Mouse (Mus musculus) forebrain, embryonic 10.5 days (tissue): ENCODE measurements at regions not wholly inside any gene's neighbourhood (a gene's known extent, or its start where the extent isn't known, plus 50 kb on each side); places are given as distances from the start of the nearest gene placed in this dataset.
A peak's percentile ranks its signal among the peaks of the same experiment; 100 is the strongest.

Experiments used
- DNase-seq: peaks from one replicate; pipeline ENCODE4 v3.0.0-alpha.2; 2017; ENCODE audit warnings: low spot score; ENCODE audit errors: extremely low spot score
- H3K27ac ChIP-seq: fragments of 300-500 bp; sonication (generic); 2 replicates; pipeline ENCODE4 v1.5.1; 2016; ENCODE audit warnings: mild to moderate bottlenecking
- H3K27me3 ChIP-seq: fragments of 300-500 bp; sonication (generic); 2 replicates; pipeline ENCODE4 v1.6.1; 2016; ENCODE audit warnings: mild to moderate bottlenecking; ENCODE audit not compliant: poor library complexity, severe bottlenecking
- H3K36me3 ChIP-seq: fragments of 300-500 bp; sonication (generic); replicated peaks from 2 replicates; pipeline ENCODE4 v1.6.1; 2016; ENCODE audit warnings: mild to moderate bottlenecking, moderate library complexity
- H3K4me1 ChIP-seq: fragments of 300-500 bp; sonication (generic); 2 replicates; pipeline ENCODE4 v1.6.1; 2016
- H3K4me3 ChIP-seq: fragments of 300-500 bp; sonication (generic); 2 replicates; pipeline ENCODE4 v1.5.1; 2016; ENCODE audit warnings: mild to moderate bottlenecking, moderate library complexity
- H3K9me3 ChIP-seq: fragments of 300-500 bp; sonication (generic); 2 replicates; pipeline ENCODE4 v1.6.1; 2016; ENCODE audit warnings: mild to moderate bottlenecking, moderate library complexity
- WGBS: fragments of 180-500 bp; shearing (Covaris S2); methylation state at CpG from one replicate; pipeline ENCODE4 v1.1.7; 2016; 5-methylcytosine and 5-hydroxymethylcytosine counted together

DNA sequence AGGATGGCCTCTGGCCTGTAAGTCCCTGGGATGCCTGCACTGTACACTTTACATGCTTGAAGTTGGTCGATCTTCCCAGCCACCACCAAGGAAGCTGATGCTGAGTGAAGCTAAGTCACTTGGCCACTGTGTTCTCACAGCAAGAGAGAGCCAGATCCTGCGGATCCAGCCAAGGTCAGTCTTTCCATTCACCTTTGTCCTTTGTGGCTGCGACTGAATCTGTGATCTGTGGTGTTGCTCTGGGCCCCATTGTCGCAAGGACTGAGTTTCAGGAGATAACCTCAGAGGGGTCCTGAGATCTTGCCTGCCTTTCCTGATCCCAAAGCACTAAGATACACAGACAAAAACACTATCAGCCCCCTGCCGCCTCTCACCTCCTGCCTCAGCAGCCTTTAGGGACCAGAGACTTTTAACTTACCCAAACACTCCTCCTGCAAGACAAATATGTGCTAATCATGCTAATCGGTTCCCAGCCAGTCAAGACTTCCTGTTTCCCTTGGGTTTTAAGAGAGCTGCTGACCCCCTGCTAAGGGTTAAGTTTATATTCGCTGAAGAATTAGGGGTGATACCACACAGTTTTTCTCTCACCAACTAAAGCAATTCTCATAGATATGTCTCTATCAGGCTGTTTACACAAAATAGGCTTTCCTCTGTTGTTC is 202.7 kb downstream of the Mreg start:
- no peaks in the 10 kb centered on the region for H3K36me3 ChIP-seq
- no peaks in the 10 kb centered on the region for H3K27me3 ChIP-seq
- H3K27ac ChIP-seq: 0 out of 2 replicates have a peak overlapping the region, but pooled peaks have one; percentile 9
- peaks cover 21% of the 10 kb centered on the region for H3K4me1 ChIP-seq
- DNase-seq: no peak
- H3K9me3 ChIP-seq: no peaks in the 10 kb centered on the region
- H3K4me3 ChIP-seq: no peak overlapping the region
- WGBS: 54% methylated on average over 7 of the region's 7 CpGs

DNA sequence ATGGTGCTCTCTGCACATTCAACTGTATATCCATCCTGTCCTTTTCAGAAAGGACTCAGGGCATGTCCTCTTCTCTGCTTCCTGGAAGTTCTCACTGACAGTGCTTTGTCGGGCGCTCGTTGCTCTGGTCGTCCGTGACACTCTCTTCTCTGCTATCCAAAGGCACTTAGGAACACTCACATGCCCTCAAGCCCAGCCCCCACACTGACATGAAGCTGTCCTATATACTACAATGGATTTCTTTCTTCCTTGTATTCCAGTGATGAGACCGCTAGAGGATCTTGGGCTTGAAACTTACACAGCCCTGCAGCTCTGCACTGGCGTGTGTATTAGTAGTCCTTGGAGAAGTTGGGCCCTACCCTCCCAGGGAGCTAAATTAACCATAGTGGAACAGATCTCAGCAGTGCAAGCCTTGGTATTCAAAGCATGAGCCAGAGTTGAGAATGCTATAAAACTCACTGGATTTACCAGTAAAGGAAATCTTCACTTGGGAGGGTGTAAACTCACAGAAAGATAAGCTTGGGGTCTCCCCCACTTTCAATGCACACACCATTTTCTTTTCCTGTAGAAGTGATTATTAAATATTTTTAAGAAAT is 205.3 kb downstream of the Mreg start:
- DNase-seq: no peak
- Histone ChIP-seq H3K4me3 (no peak overlapping the region), H3K4me1 (peaks cover 17% of the 10 kb centered on the region), H3K36me3 (no peaks in the 10 kb centered on the region), H3K9me3 (no peaks in the 10 kb centered on the region), H3K27me3 (no peaks in the 10 kb centered on the region), H3K27ac (no peak overlapping the region)
- WGBS: 65% methylated on average over 7 of the region's 7 CpGs

DNA sequence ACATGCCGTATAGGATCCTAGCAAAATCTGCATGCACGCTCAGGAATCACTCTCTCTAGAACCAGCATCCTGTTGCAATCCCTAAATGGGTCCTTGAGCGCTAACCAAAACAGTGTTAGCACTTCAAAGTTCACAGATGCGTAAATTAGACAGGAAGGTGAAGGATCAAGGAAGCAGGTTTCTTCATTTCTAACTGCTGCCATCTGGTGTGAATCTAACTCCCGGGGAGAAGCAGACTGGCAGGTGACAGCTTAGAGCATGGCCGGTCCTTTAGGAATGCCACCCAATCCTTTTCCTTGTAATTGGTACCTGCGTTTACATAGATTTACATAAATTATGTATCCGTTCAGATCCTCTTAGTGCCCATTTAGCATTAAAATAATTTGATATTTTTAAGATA is 206.2 kb downstream of the Mreg start:
- 50% methylated on average over 8 of the region's 8 CpGs for WGBS
- Histone ChIP-seq H3K36me3 (no peaks in the 10 kb centered on the region), H3K27me3 (no peaks in the 10 kb centered on the region), H3K9me3 (no peaks in the 10 kb centered on the region), H3K4me3 (no peak overlapping the region), H3K27ac (no peak overlapping the region), H3K4me1 (peaks cover 17% of the 10 kb centered on the region)
- DNase-seq: no peak

DNA sequence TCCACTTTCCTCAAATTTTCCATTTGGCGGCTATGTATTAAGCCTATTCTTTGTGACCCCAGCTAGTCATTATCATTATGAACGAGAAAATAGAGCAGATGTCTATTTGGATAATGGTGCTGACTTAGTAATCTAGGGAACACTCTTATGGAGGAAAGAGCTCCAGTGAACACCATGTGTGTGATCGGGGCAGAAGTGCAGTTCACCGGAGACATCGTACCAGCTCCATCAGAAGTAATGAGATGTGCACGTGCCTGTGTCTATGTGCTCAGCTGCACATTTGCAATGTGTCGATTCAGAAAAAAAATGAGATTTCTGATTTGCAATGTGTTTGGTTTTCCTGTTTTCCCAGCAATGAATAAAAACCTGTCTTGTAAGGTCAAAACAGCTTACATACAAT is 206.6 kb downstream of the Mreg start:
- DNase-seq: no peak
- Histone ChIP-seq H3K36me3 (no peaks in the 10 kb centered on the region), H3K9me3 (no peaks in the 10 kb centered on the region), H3K27ac (no peak overlapping the region), H3K27me3 (no peaks in the 10 kb centered on the region), H3K4me3 (no peak overlapping the region), H3K4me1 (peaks cover 17% of the 10 kb centered on the region)
- 89% methylated on average over 7 of the region's 7 CpGs for WGBS

DNA sequence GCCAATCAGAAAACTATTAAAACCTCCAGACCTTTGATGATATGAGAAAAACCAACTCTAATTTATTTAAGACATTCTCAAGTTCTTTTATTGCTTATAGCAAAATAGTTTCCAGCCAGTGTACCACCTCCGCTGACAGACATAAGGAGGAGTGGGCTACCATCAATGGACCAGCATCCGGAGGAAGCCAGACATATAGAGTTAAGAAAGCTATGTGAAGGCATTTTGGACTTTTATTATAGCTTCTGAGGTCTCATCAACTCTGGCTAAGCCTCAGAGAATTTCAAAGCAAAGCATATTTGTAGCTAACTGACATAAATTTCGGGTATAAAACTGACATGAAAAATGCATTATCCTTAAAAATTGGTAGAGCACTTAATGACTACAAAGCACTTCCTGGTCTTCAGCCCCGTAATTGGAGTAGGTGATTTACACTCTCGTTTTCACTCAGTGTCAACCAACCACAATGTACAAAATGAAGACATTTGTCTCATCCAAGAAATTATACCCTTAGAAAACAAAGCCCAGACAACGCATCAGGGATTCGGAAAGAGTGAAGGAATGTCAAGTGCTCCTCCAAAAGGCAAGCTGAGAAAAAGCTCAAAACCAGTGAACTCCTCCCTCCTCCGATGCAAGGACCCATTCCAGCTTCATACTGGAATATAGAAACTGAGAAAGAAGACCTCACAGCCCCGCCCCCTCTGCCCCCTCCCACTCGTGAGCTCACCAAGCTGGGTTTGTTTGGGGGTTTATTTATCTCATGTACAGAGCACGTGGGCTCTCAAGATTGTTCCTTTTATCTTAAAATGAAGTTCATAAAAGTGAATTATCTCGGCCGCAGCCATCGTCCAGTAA is 208.5 kb downstream of the Mreg start:
- Histone ChIP-seq H3K27me3 (no peaks in the 10 kb centered on the region), H3K27ac (no peak overlapping the region), H3K36me3 (no peaks in the 10 kb centered on the region), H3K4me1 (0 out of 2 replicates have a peak, but pooled peaks cover 9% of the 10 kb centered on the region), H3K4me3 (no peak overlapping the region), H3K9me3 (no peaks in the 10 kb centered on the region)
- 86% methylated on average over 14 of the region's 14 CpGs for WGBS
- no peak for DNase-seq

DNA sequence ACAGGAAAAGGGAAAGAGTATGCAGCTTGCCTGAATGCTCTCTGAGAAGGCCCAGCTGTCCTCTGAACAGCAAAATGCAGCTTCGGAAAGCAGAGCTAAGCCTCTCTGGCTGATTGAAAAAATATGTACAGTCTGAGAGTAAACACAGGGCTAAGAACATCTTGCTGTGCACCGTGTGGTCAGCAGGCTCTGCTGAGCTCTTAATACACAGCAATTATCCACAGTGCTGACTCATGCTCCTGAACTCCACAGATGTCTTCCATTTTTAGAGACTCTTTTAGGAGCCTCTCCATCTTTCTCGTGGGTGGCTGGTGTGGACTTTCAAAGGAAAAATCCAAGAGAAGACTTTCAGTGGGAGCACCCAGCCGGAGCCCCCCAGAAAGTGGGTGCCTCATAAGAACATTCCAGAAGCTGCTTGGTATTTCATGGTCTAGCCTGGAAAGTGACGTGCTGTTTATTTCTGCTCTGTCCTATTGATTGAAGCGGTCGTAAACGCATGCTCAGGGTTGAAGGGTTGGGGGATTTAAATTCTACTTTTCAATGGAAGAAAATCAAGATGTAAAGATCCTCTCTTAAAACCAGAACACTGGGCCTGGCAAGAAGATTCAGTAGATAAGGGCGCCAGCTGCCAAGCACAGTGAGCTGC is 209.5 kb downstream of the Mreg start:
- H3K4me3 ChIP-seq: no peak overlapping the region
- no peak for DNase-seq
- no peaks in the 10 kb centered on the region for H3K36me3 ChIP-seq
- H3K27me3 ChIP-seq: no peaks in the 10 kb centered on the region
- 0 out of 2 replicates have a peak, but pooled peaks cover 9% of the 10 kb centered on the region for H3K4me1 ChIP-seq
- no peaks in the 10 kb centered on the region for H3K9me3 ChIP-seq
- no peak overlapping the region for H3K27ac ChIP-seq
- 83% methylated on average over 9 of the region's 9 CpGs for WGBS

DNA sequence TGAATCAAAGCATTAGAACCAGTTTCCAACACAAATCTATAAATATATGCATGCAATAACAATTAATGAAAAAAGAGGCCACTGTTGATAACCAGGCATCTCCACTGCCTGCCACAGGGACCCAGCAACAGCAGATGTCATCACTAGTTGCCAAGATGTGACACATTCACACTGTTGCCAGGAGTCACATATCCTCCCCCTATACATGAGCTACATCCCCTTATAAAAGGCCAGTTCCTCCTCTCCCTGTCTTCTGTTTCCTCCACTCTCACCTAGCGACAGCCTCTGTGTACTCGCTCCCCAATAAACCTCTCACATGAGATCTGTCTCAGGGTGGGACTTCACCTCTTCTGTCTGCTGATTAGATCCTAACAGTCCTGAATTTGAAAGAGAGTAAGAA is 211.4 kb downstream of the Mreg start:
- 93% methylated on average over 2 of the region's 2 CpGs for WGBS
- no peaks in the 10 kb centered on the region for H3K36me3 ChIP-seq
- no peak for DNase-seq
- no peaks in the 10 kb centered on the region for H3K9me3 ChIP-seq
- H3K27me3 ChIP-seq: no peaks in the 10 kb centered on the region
- H3K4me1 ChIP-seq: peaks cover 9% of the 10 kb centered on the region
- H3K27ac ChIP-seq: no peak overlapping the region
- no peak overlapping the region for H3K4me3 ChIP-seq

DNA sequence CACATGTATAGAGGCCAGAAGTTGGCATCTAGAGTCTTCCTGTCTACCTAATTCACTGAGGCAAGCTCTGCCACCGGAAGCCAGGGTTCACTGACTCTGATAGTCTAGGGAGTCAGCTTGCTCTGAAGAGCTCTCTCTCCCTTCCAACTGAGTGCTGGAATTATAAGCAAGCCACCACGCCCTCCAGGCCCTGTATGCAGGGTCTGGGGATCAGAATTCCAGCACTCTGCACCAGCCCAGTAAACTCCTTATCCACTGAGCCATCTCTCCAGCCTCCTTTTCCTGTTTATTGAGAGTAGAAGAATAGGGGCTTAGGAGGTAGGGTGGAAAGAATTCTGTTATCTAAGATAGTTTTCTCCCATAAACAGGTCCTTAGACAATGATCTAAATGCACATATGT is 215.3 kb downstream of the Mreg start:
- no peaks in the 10 kb centered on the region for H3K36me3 ChIP-seq
- no peak for DNase-seq
- H3K9me3 ChIP-seq: no peaks in the 10 kb centered on the region
- H3K27me3 ChIP-seq: no peaks in the 10 kb centered on the region
- H3K27ac ChIP-seq: no peak overlapping the region
- WGBS: 62% methylated on average over 2 of the region's 2 CpGs
- peaks cover 16% of the 10 kb centered on the region for H3K4me1 ChIP-seq
- no peak overlapping the region for H3K4me3 ChIP-seq

DNA sequence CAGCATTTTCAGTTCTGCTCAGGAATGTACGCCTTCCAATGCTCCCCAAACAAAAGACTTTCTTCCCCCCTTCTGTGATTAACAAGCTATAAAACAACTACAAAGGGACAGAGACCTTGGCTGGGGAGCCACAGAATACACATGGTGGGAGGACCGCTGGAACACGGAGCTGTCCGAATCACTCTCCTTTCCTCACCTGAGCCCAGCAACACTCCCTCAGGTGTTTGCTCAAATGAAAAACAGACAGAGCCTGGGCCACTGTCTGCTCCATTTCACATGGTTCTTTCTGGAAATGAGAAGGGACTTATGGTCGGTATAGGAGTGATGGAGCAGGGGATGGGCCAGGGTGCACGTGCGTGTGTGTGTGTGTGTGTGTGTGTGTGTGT is 215.9 kb downstream of the Mreg start:
- H3K4me1 ChIP-seq: peaks cover 16% of the 10 kb centered on the region
- no peaks in the 10 kb centered on the region for H3K27me3 ChIP-seq
- H3K4me3 ChIP-seq: no peak overlapping the region
- H3K9me3 ChIP-seq: no peaks in the 10 kb centered on the region
- WGBS: 66% methylated on average over 7 of the region's 7 CpGs
- no peaks in the 10 kb centered on the region for H3K36me3 ChIP-seq
- no peak for DNase-seq
- H3K27ac ChIP-seq: no peak overlapping the region

DNA sequence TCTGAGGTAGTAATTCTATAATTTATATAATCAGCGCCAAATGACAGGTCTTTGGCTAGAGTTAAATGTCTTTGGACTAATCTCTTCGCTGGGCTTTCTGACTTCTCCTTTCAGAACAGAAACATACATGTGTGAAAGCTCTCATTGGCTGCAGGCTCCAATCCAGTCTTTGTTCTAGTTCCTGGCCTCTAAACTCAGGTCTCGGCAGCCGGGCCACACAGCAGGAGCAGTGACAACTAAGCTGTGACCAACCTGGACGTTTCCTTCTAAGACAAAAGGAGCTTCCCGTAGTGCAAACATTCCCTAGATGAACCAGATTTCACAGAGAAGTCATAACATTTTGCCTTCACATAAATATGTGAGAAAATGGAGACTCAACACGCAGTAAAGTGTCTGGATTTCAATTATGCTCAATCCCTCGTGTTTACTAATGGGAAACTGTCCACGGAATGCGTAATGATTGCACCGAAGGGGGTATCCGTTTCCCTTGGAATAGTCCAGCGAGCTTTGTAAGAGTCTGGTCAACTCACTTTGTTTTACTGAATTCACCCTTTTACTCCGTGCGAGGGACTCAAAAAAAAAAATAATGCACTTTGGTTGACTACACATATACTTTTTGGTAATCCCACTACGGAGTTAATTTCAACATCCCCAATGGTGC is 216.4 kb downstream of the Mreg start:
- Histone ChIP-seq H3K27ac (no peak overlapping the region), H3K4me1 (peaks cover 16% of the 10 kb centered on the region), H3K36me3 (no peaks in the 10 kb centered on the region), H3K9me3 (no peaks in the 10 kb centered on the region), H3K27me3 (no peaks in the 10 kb centered on the region), H3K4me3 (no peak overlapping the region)
- DNase-seq: no peak
- WGBS: 63% methylated on average over 16 of the region's 16 CpGs

DNA sequence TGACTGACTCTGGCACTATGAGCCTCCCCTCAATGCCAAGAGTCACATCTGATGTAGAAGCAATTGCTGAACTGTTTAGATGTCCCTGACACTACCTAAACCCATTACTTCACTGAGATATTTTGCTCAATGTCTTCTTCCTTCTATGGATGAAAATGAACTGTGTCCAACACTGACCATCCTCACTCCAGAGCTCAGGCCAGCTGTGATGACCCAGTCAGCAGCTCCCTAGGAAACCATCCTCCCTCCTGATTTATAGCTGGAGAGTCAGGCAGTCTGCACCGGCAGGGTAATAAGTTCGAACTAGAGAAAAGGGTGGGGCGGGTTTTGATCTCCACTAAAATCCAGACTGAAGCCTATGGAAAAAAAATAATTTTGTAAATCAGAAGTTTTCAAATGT is 221.2 kb downstream of the Mreg start:
- Histone ChIP-seq H3K4me1 (peaks cover 10% of the 10 kb centered on the region), H3K9me3 (no peaks in the 10 kb centered on the region), H3K4me3 (no peak overlapping the region), H3K27me3 (no peaks in the 10 kb centered on the region), H3K36me3 (no peaks in the 10 kb centered on the region), H3K27ac (no peak overlapping the region)
- DNase-seq: no peak
- WGBS: 95% methylated on average over 3 of the region's 3 CpGs

DNA sequence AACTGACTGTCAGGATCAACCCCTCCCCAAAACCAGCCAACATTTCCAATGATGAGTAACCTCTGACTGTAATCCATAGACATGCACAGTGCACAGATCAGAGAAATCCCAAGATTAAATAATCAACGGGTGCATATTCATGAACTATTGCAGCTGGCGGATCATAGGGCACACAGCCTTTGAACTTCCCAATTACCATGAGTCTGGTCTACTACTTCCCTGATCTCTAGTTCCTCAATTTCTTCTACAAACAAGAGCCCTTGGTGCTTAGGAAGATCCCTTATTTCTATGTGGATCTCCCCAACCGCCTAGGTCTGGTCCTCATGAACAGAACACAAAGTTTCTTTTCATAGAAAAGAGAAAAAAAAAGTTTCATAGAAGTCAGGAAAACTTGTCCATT is 224.0 kb downstream of the Mreg start:
- H3K4me3 ChIP-seq: no peak overlapping the region
- no peak for DNase-seq
- H3K27me3 ChIP-seq: no peaks in the 10 kb centered on the region
- H3K27ac ChIP-seq: no peak overlapping the region
- WGBS: 94% methylated on average over 3 of the region's 3 CpGs
- H3K4me1 ChIP-seq: no peaks in the 10 kb centered on the region
- no peaks in the 10 kb centered on the region for H3K9me3 ChIP-seq
- H3K36me3 ChIP-seq: no peaks in the 10 kb centered on the region
